Mouse (Mus musculus): Measurements from ENCODE around the gene Spef1.

Spef1 gene

DNA sequence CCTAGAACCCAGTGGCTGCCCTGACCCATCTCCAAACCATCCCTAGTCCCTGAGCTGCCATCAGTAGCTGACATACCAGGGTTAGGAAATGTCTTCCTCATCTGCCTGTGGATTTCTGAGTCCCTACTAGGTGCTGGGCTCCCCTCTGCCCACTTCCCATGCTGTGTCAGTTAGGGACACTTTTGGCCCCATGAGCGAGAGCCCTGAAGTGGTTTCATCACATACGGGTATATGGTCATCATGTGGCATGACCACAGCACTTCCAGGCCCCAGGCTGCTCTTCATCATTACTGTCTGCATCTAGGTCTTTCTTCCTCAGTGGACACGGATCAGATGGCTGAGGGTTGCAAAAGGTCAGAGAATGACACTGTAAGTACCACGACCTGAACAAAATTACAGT is 19.7 kb upstream of the Spef1 start, which contains the start of gene Ap5s1:
Gene Ap5s1, plus strand, starts transcription at position 301 of the 400 bp plus-strand sequence.
- no peak for DNase-seq (ENCODE audit: low read depth, low spot score)

DNA sequence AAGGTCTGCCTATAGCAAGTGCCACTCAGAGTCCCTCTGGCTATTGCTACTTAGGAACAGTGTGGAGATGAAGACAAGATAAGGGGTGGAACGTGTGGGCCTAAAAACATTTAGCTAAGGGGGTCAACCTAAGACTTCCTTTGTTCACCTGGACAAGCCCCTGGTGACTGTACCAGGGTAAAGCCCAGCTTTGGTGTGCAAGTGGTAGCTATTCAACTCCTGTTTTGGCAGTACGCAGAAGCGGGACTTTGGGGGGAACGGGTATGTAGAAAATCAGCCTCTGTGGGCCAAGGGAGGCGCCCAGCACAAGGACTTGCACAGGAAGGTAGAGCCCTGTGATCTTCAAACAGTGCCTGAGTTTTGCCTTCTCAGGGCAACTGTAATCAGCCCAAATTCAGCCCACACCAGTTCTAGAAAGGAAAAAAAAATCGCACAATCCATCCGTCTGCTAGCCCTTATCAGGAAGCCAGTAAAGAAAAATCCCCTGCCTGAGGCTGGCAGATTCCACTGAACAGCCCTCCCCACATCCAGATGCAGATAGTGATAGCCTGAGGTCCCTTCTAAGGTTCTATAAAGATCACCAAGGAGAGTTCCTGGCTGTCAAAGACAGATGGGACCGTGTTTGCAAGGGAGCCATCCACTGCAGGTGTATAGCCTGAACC is 18.6 kb upstream of the Spef1 start:
- no peak for DNase-seq (ENCODE audit: low read depth, low spot score)

DNA sequence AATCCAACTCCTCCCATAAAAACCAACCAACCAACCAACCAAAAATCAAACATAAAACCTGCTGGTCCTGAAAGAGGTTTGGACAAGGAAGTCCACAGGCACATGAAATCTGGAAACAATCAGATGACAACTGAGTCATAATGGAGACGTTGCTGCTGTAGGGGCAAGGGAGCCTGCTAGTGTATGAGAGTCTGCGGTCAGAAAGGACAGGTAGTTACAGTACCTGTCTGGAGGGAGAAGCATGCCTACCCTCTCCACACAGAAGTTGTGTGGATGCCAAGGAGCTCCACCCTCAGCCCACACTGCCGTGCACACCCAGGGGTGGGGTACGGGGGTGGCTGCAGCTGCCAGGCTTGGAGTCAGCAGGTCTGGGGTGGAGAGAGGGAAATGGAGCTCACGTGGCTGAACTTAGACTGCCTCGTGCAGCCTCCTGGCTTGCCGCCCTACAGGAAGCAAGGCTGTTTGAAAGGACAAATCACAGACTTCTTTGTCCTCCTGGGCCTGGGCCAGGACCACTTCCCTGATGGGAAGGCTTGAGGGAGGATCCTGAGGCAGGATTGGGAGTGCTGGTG is 17.4 kb upstream of the Spef1 start:
- DNase-seq (ENCODE audit: low read depth, low spot score), result no peak

DNA sequence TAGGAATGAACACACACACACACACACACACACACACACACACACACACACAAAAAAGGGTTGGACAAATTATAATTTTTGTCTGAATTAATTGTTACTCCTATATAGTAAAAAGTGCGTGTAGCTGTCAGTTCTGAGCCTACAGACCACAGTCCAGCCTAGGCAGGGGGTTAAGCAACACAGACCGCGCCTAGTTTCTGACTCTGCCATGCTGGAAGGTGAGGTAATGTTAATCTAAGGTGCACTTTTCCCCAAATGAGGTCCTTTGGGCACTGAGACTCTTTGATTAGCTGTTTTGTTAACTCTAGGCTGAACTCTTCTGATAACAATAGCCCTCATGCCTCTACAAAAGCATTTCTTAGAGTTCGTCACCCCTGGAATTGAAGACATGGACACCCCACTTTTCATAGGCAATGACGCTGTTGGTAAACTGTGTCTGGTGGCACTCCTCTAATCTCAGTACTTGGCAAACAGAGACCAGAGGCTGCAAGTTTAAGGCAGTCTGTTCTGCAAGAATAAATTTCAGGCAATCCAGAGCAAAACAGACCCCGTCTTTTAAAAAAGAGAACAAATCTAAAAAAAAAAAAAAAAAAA is 16.8 kb upstream of the Spef1 start:
- no peak for DNase-seq (ENCODE audit: low read depth, low spot score)

DNA sequence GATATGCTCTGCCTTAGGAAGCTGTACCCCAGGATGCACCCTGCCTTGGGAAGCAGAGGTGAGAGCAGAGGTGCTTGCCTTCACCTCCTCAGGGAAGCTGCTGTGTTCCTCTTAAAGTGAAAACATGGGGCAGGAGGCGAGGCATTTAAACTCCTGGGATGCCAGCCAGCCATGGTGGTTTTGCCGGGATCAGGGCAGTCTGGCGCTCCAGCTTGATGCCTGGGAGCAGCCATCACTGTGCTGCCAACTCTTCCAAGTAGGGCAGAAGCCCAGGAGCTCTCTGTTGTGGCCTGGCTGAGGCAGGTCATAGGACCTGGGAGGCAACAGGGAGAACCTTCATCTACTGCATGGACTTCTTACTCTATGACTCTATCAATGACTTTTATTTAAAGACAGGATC is 14.2 kb upstream of the Spef1 start:
- no peak for DNase-seq (ENCODE audit: low read depth, low spot score)

DNA sequence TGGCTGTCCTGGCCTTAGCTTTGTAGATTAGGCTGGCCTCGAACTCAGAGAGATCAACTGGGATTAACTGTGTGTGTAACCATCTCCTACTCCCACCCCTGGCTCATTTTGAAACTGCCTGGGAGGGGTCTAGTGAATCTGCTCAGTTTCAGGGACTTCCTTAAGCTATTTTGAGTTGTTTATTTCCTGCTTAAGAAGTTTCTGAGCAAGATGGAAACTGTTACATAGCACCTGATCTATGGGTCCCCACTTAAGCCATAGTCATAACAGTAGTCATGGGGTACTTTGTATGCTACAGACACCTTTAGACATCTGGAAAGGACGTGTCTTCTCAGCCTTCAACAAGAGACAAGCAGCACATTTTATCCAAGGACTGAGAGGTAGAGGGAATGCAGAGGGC is 13.6 kb upstream of the Spef1 start:
- DNase-seq (ENCODE audit: low read depth, low spot score), result no peak

DNA sequence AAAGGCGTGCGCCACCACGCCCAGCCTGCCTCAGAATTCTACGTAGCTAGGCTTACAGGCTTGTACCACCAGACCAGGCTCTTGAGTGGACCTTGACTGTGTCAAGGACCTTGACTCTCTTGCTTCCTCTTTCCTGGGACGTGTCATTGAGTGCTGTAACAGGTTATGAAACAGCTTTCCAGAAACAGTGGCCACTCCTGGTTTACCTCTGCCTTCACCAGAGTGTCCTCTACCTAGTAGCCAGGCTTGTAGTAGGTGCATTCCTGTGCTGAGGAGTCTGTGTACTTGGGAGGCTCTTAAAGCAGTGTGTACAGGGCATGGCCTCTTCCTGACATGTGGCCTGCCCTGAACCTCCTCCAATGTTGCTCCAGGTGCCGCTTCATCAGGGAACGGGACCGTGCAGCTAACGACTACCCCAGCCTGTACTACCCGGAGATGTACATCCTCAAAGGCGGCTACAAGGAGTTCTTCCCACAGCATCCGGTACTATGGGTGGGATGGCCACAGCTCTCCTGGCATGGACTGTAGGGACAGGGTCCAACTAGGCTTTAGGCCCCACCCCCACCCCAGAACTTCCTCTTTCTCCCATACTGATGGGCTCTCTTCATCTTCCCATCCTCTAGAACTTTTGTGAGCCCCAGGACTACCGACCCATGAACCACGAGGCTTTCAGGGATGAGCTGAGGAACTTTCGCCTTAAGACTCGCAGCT is 9.7 kb upstream of the Spef1 start:
- no peak for DNase-seq (ENCODE audit: low read depth, low spot score)

DNA sequence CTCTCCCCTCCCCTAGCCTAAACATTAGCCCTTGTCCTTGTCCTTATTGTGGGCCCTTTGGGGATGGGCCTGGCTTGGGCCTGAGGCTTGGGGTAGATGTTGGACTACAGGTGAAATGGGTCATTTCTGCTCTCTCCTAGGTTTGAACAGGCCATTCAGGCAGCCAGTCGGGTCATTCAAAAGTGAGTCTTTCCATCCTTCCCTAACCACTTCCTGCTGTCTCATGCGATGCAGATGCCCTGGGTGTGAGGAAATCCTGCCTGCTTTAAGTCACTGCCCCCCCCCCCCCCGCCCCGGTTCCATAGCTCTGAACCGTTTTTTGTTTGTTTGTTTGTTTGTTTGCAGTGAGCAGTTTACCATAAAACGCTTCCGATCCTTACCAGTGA is 3.9 kb upstream of the Spef1 start:
- DNase-seq (ENCODE audit: low read depth, low spot score), result no peak

DNA sequence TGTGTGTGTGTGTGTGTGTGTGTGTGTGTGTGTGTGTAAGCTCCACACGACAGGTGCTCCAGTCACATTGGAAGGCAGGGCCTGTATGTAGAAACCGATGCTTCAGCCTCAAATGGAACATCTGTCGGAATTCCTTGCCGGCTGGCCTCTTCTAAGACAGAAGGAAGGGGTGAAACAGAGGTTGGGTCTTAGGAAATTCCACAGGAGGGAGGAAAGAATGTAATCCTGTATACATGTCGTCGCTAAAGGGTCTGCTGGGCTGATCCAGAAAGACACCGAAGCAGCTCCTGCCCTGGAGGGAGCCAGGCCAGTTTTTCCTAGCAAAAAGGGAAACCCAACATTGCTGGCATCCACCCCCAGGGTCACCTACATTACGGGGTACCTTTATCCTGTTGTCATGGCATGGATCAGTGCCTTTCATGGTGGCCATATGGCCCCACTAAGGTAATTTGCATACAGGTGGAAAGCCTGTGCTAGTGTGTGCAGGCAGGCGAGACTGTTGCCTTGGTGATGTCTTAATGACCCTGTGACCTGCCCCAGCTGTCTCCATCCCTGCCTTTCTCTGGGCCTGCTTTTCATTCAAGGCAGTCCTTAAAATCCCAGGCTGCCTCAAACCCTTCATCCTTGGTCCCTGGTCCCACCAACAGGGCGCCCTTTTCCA is 3.4 kb upstream of the Spef1 start:
- DNase-seq (ENCODE audit: low read depth, low spot score), result peak; percentile 78

DNA sequence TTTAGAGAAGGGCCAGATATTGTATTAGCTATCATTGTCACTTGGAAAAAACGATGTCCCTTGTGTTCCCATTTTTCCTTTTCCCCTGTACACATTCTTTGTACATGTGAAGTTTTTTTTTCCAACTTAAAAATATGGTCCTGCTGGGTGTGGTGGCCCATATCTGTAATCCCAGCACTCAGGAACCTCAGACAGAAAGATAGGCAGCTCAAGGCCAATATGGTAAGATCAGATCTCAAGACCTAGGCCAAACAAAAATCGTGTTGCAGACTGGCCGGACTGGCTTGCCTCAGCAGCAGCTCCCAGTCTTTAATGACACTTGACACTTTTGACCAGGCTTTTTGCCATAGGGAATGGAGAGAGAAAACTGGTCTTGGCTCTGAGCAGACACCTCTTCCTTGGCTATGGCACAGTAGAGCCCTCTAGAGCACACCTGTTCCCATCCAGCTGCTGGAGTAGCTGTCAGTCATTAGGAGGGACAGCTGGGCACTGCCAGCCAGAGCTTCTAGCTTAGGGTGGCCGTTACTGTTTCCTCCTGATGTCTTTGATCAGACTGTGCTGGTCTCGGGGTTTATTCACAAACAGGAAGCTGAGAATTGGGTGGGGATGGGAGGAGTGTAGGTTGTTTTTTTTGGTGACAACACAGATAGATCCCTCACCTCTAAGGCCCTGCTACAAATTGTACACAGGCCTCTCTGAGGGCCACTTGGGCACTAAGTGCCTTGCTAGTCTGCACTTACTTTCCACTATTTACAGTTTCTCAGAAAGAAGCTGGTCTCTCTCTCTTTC is 2.6 kb upstream of the Spef1 start:
- DNase-seq (ENCODE audit: low read depth, low spot score), result no peak

DNA sequence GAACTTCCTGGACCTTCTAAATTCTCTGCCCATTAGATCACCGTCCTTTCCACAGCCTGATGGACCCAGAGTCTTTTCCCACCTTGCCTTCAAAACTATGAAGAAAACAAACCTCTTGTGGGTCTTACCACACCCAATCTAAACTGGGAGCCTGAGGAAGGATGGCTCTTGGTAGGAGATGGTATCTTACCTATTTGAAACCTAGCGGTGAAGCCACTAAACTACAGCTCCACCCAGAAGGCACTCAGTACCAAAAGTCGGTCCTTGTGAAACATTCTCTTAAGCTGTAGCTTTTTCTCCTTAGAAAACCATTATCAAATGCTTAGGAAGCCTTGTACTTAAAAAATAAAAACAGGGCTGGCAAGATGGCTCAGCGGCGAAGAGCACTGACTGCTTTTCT is 1.2 kb upstream of the Spef1 start:
- no peak for DNase-seq (ENCODE audit: low read depth, low spot score)

DNA sequence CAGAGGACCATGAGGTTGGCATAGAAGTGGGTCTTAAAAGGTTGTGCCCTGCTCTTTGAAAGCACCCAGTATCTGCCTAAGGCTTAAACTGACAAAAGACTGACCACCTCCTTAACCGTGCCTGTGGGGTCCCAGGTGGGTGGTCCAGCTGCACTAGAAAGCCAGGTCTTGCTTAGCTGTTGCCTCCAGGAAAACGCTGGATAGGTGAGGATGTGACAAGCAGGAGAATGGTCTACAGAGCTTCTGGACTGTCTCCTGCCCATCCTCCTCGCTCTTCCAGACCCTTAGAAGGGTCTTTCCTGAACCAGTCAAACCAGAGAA is 480 bp upstream of the Spef1 start:
- no peak for DNase-seq (ENCODE audit: low read depth, low spot score)

DNA sequence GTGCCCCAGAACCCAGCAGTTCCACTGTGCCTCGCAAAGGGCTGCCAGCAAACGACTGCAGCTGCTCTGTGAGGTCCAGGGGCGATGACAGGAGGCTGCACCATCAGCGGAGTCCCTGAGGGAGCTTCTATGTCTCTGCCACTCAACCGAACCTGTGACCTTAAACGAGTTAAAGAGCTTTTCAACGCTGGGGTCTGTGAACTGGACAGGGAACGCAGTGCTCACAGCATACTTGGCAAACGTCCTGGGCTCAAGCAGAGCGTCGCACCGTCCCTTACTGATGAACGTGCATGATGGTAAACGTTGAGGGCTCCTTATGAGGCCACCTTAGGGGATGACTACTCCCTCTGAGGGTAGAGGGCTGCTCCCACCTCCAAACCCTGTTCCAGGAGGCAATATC is 739 bp downstream of the Spef1 start:
- DNase-seq (ENCODE audit: low read depth, low spot score), result no peak

DNA sequence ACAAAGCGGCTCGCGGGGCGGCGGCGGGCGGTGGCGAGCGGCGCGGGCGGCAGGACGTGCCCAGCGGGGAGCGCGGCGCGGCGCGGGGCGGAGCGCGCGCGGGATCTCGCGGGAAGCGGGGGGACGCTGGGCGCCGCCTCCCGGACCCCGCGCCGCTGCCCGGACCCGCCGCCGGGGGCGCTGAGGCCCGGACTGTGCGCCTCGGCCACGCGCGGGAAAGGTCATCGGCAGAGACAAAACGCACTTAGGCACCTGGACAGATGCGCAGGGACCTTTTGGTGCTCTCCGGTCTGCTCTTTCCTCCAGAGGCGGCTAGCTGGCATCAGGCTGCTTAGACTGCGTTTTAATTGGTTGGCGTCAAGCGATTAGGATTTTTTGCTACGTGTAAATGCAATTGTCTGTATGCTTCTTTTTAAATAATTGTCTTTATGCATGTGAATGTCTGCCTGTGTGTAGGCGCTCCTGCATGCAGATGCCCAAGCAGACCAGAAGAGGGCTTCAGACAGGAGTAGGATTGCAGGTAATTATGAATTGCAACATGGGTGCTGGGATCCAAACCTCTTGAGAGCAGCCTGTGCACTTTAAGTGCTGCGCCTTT is 7.0 kb downstream of the Spef1 start, which contains the start of gene Cenpb:
Gene Cenpb, minus strand, starts transcription at position 78 of the 598 bp plus-strand sequence.
- DNase-seq (ENCODE audit: low read depth, low spot score), result peak; percentile 89

DNA sequence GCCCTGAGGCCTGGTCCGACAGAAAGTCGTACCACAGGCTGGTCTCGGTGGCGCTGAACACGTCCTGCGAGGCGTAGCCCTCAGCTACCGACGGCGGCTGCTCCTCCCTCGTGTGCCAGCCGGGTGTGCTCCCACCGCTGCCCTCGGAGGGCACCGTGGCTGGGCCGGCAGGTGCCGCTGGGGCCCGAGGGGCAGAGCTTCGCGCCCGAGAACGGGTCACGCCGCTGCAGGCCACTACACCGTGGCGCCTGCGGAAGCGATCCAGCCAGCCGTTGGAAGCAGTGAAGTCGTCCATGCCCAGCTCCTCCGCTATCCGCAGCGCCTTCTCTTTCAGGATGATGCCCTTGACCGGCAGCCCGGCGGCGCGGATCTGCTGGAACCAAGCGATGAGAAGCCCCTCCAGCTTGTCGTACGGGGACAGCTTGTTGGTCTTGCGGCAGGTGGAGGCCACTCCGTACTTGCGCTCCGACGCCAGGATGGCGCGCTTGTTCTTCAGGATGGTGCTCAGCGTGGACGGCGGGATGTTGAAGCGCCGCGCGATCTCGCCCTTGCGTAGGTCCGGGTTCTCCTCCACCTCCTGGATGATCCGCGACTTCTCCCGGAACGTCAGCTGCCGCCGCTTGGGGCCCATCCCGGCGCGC is 7.7 kb downstream of the Spef1 start:
- peak; percentile 79 for DNase-seq (ENCODE audit: low read depth, low spot score)

DNA sequence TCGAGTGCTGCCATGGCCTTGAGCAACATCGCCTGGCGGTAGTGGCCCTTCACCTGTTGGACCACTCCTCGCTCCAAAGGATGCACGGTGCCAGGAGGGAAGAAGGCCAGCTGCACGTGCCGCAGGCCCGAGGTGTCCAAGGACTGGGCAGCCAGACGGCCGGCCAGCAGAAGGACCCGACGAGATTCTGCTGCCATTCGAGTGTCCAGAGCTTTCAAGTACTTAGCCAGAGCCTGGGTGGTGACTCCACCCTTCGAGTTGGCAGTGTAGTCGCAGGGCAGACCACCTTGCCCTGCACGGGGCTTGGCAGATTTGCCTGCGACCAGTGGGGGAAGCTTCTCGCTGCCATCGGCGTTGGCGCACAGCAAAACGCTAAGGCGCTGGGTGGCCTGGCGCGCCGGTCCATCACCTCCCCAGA is 8.2 kb downstream of the Spef1 start:
- no peak for DNase-seq (ENCODE audit: low read depth, low spot score)

DNA sequence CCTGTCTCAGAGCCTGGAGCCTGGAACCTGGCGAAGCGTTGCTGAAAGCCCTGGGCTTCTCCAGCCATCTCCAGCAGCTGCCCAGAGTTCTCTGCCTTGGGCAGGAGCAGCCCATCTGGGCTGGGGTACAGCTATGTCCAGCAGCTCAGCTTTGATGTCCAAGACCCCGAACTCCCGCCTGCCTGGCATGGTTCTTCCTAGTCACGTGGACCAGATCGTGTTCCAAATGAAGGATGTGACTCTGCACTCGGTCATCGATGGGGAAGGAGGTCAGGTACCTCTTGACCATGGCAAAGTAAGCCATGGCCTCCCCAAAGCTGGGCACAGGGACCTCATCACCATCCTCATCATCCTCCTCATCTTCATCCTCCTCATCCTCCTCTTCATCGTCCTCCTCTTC is 9.2 kb downstream of the Spef1 start:
- DNase-seq (ENCODE audit: low read depth, low spot score), result no peak

DNA sequence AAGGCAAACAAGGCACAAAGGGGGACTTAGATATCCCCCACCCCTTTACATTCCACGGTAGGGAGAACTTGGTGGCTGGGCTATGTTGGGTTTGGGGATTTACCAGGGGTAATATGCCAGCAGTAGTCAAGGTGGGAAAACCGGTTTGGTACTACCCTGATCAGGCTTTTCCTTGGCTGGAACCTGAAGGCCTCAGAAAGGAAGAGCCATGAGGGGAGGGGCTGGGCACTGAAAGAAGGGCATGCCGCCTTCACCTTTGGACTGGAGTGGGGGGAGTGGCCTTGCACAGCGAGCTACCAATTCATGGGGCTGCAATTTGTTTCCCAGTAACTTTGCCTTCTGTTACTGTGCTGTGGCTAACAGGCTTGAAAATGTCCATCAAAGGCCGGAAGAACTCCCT is 10.6 kb downstream of the Spef1 start:
- no peak for DNase-seq (ENCODE audit: low read depth, low spot score)

DNA sequence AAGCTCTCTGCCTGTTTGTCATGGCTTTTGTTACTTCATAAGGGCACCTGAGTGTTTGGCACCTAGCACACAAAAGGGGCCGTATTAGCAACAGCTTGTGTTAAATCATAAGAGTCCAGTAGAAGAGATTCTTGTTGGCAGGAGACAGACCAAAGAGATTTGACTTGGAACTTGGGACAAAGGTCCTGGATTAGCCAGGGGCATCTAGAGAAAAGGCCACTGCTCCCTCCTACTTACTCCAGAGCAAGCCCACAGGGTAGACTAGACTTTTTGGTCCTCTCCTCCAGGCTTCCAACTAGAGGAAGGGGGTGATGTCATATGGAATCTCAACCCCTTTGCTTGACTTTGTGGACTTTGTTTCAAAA is 11.2 kb downstream of the Spef1 start:
- DNase-seq (ENCODE audit: low read depth, low spot score), result no peak

DNA sequence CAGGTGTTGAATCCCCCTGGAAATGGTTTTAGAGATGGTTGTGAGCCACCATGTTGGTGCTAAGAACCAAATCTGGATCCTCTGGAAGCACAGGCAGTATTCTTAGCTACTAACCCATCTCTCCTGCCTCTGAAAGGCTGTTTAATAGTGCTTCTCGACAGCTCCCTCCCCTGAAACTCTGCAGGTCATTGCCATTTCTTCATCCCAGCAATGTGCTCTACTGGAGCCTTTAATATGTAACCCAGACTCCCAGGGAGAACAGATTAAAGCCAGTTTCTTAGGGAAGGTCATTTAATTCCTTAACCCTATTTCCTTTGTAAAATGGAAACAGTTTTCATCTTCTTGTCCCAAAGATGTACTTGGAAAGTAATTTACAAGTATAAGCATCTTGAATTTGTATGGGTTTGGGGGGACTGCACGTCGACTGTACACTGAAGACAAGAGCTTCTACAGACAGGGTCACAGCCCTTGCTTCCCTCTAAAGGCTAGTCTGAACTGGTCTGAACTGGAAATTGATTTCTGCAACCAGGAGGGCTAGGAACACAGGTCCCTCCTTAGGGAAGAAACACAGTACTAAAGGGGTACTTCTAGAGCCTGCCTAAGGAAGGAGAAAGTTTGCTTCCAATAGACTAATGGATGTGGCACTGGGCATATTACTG is 11.7 kb downstream of the Spef1 start:
- no peak for DNase-seq (ENCODE audit: low read depth, low spot score)
